Mouse (Mus musculus) megakaryocyte-erythroid progenitor cell, adult 5-6 weeks (primary cell): ENCODE measurements around the gene Tmem199. TPM values are rescaled to one million over a fixed set of nuclear protein-coding genes. Genes with fewer than 3 reads are reported as not detected.

Source experiments
- ATAC-seq: replicated peaks from 2 replicates; pipeline ENCODE4 v1.8.0; 2016; ENCODE audit warnings: mild to moderate bottlenecking, inconsistent platforms; ENCODE audit not compliant: severe bottlenecking, poor library complexity, low FRiP score, low TSS enrichment
- total RNA-seq, 2 experiments: library from RNA; stranded (forward) in 1 of 2; stranded (reverse) in 1 of 2; fragments of 200-1000, 215-1000 nt in 1 of 2; fragments of >200 nt in 1 of 2; fragmentation: Nextera tagmentation in 1 of 2; gene quantifications; 2 replicates each; pipeline ENCODE4 v1.2.3; 2014 to 2017

Gene Tmem199
- total RNA-seq, 2 experiments from 2014 or later: 34.8 to 39.0 TPM

DNA sequence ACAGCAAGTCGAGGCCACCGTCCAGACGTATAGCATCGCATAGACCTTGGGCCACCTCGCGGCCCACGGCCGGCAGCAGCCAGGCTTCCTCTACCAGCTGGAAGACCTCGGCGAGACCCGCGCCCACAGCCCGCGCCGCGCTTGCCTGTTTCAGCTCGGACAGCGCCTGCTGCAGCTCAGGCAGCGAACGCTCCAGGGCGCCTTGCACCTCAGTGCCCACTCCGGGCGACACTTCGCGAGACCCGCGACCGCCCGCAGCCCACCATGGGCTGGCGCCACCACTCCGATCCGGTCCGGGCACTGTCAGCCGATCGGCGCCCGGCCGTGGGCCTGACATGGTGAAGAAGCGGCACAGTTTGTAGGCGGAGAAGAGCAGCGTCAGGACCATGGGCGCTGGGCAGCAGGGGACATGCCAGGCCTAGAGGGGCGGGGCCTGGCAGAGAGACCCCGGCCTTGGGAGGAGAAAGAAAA, 14.9 kb downstream of the Tmem199 start:
- ATAC-seq: no peak

DNA sequence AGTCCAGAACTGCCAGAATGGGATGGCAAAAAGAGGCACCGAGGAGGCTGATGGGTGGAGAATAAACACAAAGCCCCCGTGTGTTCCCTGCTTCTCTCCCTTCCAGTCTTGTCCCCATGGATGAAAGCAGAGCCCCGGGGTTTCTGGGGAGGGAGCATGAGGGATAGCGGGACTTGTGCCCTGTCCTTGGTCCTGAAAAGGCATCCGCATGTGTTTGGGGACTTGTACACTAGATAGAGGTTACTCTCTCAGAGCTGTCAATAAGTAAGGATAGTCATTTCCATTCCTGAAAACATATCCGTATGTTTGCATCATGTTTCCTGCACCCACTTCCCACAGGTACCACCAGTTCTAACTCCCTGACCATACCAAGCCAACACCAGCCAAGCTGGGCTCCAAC, 16.1 kb downstream of the Tmem199 start:
- ATAC-seq: no peak

DNA sequence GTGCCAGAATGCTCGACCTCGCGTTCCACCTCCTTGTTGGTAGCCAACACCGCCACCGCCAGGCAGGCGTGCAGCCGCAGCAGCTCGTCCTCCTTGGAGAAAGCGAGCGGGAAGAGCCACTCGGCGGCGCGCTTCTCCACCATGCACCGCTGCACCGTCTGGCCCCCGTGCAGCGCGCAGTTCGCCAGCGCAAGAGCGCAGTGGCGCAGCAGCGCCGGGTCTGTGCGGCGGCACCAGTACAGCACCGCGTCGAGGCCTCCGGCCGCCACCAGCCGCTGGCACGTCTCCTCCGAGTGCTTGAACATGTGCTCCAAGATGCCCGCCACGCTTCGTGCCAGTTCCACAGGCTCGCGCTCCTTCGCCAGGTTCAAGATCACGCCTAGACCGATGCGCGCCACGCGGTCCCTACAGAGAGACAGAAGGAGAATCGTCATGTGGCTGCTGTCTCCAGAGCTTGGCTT, 21.2 kb downstream of the Tmem199 start:
- ATAC-seq: peak; percentile 55

DNA sequence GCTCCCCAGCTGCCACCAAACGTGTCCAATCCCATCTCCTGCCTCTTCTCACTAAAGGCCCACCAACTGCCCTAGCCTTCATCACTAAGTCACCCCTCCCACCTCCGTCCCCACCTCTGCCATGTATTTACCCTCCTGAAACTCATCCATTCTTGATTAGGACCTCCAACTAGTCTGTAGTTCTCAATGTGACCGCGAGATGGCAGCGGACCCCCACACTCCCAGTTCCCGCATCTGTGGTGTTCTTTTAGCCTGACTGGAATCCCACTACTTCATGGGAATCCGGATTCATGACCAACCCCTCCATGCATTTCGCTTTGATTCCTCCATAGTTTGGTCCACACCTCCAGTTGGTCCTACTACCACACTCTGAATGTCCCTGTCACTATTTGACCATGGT, 23.8 kb downstream of the Tmem199 start:
- peak; percentile 76; the same call in 1 of the 2 replicates for ATAC-seq

DNA sequence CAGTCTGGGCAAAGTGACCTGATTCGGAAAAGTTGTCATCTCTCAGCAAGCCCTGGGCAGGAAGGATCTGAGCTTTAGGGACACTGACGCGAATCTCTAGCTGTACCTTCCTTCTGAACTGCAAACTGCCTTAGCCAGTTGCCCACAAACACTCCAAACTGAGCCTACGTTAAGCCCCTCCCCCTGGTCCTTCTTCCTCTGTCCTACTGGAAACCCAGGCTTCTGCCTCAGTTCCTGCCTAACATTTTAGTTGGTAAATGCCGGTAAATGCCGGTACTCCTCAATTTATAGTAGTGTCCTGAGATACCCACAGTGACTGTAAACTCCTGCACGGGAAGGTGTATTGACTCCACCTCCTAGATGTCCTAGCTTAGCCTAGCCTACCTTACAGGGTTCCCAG, 28.3 kb downstream of the Tmem199 start:
- ATAC-seq: no peak

DNA sequence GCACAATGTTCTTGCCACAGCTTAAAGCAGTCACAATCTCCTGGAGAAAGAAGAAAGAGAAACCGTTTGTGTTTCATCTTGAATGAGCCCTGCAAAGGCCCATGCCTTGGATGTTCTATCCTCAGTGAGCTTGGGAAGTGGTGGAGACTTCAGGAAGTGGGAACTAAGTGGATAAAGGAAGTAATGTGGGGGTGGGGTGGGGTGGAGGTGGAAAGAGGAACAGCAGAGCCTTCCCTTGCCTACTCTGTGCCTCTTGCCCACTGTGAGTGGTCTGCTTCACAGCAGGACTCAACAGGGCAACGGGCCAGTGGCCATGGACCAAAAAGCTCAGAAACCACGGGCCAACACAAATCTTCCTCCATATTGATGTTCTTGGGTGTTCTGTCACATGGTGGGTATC, 36.7 kb downstream of the Tmem199 start:
- no peak for ATAC-seq

DNA sequence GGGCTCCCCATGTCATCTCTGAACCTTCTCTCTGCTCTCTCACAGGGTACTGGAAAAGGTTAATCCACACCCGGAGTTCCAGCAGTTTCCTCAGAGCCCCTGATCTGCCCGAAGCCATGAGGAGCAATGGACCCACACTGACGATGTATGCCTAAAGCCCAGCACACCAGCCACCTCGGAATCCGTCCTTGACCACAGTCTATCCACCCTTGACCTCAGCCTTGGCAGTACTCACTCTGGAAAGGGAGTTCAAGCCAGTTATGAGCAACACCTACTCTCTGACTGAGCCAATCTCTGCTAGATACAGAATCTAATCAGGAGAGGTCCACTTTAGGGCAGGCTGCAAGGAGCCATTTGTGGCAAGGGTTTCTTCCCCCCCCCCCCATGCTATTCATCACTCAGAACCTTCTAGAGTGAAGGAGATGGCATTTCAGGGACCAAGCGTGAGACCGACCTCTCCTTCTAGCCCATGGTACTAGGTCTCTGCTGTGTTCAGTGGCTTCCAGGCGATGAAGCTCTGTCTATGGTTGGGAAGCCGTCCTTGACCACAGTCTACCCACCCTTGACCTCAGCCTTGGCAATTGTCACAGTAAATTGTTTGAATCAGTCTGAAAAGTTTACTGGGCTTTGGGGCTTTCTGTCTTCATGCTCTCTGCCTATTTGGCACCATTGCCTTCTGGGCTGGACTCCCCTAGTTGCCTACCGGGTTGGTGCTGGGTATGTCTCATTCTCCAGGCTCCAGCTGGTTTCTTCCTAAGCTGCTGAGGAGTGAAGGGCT, 40.5 kb downstream of the Tmem199 start:
- ATAC-seq: no peak

DNA sequence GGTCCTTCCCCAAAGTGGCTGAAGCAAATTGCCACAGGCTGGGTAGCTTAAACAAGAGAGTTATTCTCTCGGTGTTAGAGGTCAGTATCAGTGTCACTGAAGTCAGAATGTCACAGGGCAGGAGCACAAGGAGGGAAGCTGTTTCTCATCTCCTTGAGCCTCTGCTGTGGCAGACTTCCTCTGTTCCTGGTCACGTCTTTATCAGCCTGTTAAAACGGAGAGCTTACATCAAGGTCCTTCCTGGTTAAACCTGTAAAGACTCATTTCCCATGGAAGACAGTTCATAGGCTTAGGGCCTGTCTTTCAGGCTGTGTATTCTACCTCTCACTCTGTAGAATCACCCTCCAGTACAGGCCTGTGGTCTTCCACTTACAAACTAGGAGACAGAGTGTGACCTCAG, 44.0 kb downstream of the Tmem199 start:
- no peak for ATAC-seq

DNA sequence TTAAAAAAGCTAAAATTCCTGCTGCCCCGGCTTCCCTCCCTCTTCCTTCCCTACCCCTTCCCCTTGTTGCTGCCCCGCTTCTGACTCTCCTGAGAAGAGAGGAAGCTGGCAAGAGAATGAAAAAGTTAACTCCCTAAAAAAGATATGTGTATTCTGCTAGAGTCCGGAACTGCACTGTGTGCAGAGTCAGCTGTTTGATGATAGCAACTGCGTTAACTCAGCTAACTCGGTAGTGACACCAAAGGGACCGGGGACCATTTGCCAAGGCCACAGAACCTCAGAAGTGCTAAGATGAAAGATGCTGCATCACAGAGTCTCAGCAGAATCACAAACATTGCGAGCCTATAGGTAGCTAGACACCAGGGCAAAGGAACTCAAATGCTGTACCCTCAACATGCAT, 44.5 kb downstream of the Tmem199 start:
- ATAC-seq: no peak

DNA sequence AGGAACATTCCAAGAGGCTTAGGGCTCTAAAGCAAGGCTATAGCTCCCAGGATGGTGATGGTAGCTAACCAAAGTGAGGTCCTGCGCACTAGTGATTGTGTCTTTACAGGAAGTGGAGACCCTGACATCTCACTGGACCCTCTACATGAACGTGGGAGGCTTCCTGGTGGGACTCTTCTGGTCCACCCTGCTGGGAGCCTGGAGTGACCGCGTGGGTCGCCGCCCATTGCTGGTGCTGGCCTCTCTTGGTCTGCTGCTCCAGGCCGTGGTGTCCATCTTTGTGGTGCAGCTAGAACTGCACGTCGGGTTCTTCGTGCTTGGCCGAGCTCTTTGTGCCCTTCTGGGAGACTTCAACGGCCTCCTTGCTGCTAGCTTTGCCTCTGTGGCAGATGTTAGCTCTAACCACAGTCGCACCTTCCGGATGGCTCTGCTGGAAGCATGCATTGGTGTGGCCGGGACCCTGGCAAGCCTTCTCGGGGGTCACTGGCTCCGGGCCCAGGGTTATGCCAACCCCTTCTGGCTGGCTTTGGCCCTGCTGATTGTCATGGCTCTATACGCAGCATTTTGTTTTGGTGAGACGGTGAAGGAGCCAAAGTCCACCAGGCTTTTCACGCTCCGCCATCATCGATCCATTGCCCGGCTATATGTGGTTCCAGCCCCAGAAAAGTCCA, 45.6 kb downstream of the Tmem199 start:
- ATAC-seq: no peak

DNA sequence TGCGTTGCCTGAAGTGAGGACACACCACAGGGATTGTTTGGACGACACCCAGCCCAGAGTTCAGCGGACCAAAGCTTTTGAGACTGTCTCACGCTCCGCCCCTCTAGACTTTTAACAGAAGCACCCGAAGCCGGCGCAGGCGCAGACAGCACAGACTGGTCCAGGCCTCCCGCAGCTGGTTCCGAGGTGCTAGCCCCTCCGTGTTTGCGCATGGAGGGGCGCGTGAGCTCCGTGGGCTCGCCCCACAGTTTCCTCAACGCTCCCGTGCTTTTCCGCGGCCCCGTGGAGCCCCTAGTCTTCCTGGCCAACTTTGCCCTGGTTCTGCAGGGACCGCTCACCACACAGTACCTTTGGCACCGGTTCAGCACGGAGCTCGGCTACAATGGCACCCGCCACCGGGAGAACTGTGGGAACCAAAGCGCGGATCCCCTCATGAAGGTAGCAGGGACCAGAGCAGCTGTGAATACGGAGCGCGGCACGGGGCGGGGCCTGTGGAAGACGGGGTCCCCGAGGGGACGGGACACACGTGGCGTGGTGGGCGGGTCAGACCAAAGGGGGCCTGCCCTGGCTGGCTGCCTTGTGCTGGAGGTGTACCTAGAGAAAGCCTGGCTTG, 46.3 kb downstream of the Tmem199 start, which contains the start of gene Slc46a1:
TSS of gene Slc46a1 (plus strand) at position 130 of the 613 bp plus-strand sequence.
- peak; percentile 84 for ATAC-seq

DNA sequence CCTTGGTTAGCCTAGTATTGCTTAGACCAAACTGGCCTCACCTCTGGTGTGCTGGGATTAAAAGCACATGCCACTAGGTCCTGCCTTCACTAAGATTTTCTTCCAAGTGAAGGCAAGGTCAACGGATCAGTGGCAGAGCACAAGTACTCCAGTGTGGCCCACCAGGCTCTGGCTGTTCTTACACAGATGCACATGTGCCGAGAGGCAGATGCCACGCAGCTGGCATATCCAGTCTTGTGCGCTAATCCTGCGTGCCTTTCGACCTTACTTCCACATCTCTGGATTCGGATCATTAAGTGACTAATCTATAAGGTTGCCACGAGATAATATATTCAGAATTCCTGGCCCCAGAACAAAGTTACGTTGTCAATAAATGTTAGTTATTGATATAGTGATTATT, 46.9 kb downstream of the Tmem199 start:
- no peak for ATAC-seq

DNA sequence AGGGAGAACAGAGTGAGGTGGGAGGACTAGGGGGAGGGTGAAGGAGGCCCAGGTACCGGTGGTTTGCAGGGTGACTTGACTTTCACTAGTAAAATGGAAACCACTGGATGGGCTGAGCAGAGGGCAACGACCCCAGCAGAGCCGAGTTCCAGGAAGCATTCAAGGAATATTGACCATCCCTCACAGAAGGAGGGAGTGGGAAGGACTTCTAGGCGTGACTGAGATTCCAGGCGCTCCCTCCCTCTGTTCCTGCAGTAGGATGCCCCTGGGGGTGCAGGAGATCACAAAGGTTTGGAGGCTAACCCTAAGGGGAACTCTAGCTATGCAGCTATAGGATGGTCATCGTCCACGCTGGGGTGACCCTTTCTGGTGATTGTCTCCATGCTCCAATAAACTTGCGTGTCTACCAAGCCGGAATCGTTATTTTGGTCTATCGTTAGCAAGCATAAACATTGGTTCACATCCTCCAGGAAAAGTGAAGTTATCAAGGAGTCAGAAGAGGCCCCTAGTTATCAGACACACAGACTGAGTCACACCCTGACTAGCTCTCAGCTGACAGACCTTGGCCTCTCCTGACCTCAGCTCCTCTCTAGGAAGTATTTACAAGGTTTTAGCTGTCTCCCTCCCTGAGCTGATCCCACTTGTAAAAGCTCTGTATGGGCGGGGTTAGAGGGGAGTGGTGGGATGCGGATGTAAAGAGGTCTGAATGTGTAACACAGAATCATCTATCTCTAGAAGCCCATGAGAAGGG, 48.5 kb downstream of the Tmem199 start:
- ATAC-seq: 0 out of 2 replicates have a peak, but pooled peaks have one; percentile 32

DNA sequence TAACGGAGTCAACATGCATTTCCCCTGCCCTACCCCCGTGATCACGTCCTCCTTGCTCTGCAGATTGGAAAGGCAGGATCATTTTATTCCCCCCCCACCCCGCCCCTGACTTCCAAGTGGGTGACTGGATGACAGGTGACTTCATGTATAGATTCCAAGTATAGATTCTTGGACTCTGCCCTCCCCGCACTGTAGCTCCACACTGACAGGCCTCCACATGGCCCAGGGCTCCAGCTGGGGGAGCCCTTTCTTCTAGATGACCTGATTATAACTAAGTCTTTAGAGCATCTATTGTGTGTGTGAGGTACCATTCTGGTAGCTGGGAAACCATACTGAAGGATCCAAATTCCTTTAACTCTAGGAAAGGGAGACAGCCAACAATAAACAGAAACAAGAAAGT, 49.3 kb downstream of the Tmem199 start:
- no peak for ATAC-seq

DNA sequence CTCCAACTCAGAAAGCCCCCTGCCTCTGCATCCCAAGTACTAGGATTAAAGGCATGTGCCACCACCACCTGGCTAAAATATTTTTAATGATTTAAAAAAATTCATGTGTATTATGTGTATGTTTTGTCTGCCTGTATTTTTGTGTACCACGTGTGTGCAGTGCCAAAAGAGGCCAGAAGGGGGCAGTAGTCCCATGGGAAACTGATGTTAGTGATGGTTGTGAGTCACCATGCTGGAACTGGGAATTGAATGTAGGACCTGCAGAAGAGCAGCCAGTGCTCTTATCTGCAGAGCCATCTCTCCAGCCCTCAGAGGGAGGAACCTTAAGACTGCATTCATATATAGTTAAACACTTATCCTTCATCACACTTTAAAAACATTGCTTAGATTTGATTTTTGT, 50.1 kb downstream of the Tmem199 start:
- no peak for ATAC-seq

DNA sequence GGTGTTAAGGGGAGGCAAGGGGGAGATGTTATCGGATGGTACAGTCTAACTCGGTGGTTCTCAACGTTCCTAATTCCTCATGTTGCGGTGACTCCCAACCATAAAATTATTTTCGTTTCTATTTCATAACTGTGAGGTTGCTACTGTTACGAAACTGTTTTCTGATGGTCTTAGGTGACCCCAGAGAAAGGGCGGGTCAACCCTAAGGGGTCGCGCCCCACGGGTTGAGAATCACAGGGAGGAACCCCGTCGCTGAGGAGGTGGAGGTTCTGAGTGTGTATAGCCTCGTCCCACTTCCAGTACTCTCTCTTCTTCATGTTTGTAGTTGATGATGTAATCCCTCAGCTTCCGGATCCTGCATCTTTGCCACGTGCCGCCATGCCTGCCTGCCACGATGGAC, 53.2 kb downstream of the Tmem199 start:
- no peak for ATAC-seq
